Comparison of ENCODE assay signal across 9 mouse cellular contexts in genomic region chr12:111401454-111402184, GRCm38 (mm10). TPM values are rescaled to one million over a fixed set of nuclear protein-coding genes. Genes with fewer than 3 reads are reported as not detected.
DNase-seq lines count a peak whose midpoint lies in the region; ATAC-seq and TF ChIP-seq lines count a peak whose summit lies in the region.
"Had no signal": no experiment of that assay in that cellular context is flagged by ENCODE, and none has a peak within 500 bp of the region (broad histone marks: within the 10 kb centered on the region; RNA-seq: fewer than 3 reads in every experiment).

No protein-coding gene starts in this region.

- WGBS in embryonic facial prominence, embryonic 11.5 days = 19% methylated on average over 15 of the region's 15 CpGs
- WGBS in heart, embryonic 13.5 days = 18% methylated on average over 15 of the region's 15 CpGs
- WGBS in kidney, embryonic 16.5 days = 14% methylated on average over 15 of the region's 15 CpGs
- WGBS in liver, adult 2 months = 28% methylated on average over 15 of the region's 15 CpGs

- no peaks in the 10 kb centered on the region for H3K36me3 ChIP-seq in E14TG2a.4 (ENCODE audit: insufficient read depth, low read length)
- H3K36me3 ChIP-seq in embryonic facial prominence, embryonic 11.5 days (replicated peaks; ENCODE audit: control insufficient read depth, insufficient read depth, low read depth, low read length) = no peaks in the 10 kb centered on the region
- no peaks in the 10 kb centered on the region for H3K36me3 ChIP-seq in heart, embryonic 13.5 days
- no peaks in the 10 kb centered on the region for H3K36me3 ChIP-seq in kidney, embryonic 16.5 days (ENCODE audit: insufficient read depth, low read length)
- H3K36me3 ChIP-seq in liver, adult 2 months (ENCODE audit: control insufficient read depth, insufficient read depth, low read length) = no peaks in the 10 kb centered on the region
- H3K36me3 ChIP-seq: liver, embryonic 15.5 days had no signal

- H3K4me2 ChIP-seq in embryonic facial prominence, embryonic 11.5 days (ENCODE audit: low read depth, low read length) = no peak overlapping the region
- H3K4me2 ChIP-seq in heart, embryonic 13.5 days = peak overlapping the region; percentile 24; the same call in 1 of the 2 replicates
- H3K4me2 ChIP-seq in kidney, embryonic 16.5 days (replicated peaks; ENCODE audit: low read depth, low read length) = no peak overlapping the region
- H3K4me2 ChIP-seq: liver, embryonic 15.5 days had no signal

- H3K79me2 ChIP-seq in liver, adult 2 months (ENCODE audit: control insufficient read depth, insufficient read depth, low read length) = no peaks in the 10 kb centered on the region

- DNase-seq in adrenal gland, postnatal 14 days = peak; percentile 86
- DNase-seq in embryonic facial prominence, embryonic 11.5 days (ENCODE audit: low spot score) = peak; percentile 87
- peak; percentile 57 for DNase-seq in liver, adult 2 months (ENCODE audit: extremely low read depth, low read depth, low spot score)
- peak; percentile 76 for DNase-seq in neural tube, embryonic 10.5 days (ENCODE audit: extremely low spot score, low spot score)
- peak; percentile 81 for DNase-seq in thymus, postnatal 4 days

- 0 out of 2 replicates have a peak, but pooled peaks have one; percentile 40 for ATAC-seq in embryonic facial prominence, embryonic 11.5 days (replicated peaks; ENCODE audit: insufficient number of reproducible peaks, low FRiP score, low TSS enrichment, low read depth)
- ATAC-seq in heart, embryonic 13.5 days (ENCODE audit: extremely low read depth, insufficient number of reproducible peaks, low FRiP score, low TSS enrichment) = no peak
- ATAC-seq in kidney, embryonic 16.5 days (ENCODE audit: low FRiP score, low TSS enrichment) = peak; percentile 52

- no peak overlapping the region for H3K27ac ChIP-seq in embryonic facial prominence, embryonic 11.5 days (replicated peaks; ENCODE audit: low read depth, low read length)
- no peak overlapping the region for H3K27ac ChIP-seq in heart, embryonic 13.5 days (replicated peaks)
- H3K27ac ChIP-seq in kidney, embryonic 16.5 days (ENCODE audit: low read length) = no peak overlapping the region
- no peak overlapping the region for H3K27ac ChIP-seq in liver, adult 2 months (replicated peaks; ENCODE audit: insufficient read depth, low read depth, low read length)
- H3K27ac ChIP-seq: liver, embryonic 15.5 days had no signal

- TF ChIP-seq CTCF in E14TG2a.4 (conservative IDR thresholded peaks at IDR 0.05; ENCODE audit: low read length) = peak; percentile 76
- peak; percentile 93 for TF ChIP-seq CTCF in liver, adult 2 months (IDR thresholded peaks at IDR 0.05; ENCODE audit: low read depth, low read length)

- peaks cover 23% of the 10 kb centered on the region for H3K4me1 ChIP-seq in E14TG2a.4 (replicated peaks; ENCODE audit: low read depth, low read length)
- no peaks in the 10 kb centered on the region for H3K4me1 ChIP-seq in embryonic facial prominence, embryonic 11.5 days (ENCODE audit: control insufficient read depth, insufficient read depth, low read length)
- H3K4me1 ChIP-seq in heart, embryonic 13.5 days = peaks cover 18% of the 10 kb centered on the region
- H3K4me1 ChIP-seq in kidney, embryonic 16.5 days (ENCODE audit: insufficient read depth, low read length) = peaks cover 8% of the 10 kb centered on the region
- H3K4me1 ChIP-seq in liver, adult 2 months (ENCODE audit: control insufficient read depth, insufficient read depth, low read length) = no peaks in the 10 kb centered on the region
- H3K4me1 ChIP-seq: liver, embryonic 15.5 days had no signal

- TF ChIP-seq POLR2A in liver, adult 2 months (IDR thresholded peaks at IDR 0.05; ENCODE audit: extremely low read depth, insufficient read depth, low read length) = no peak

- H3K4me3 ChIP-seq in E14TG2a.4 (replicated peaks; ENCODE audit: low read length) = no peak overlapping the region
- H3K4me3 ChIP-seq in embryonic facial prominence, embryonic 11.5 days (ENCODE audit: low read depth, low read length) = no peak overlapping the region
- H3K4me3 ChIP-seq in heart, embryonic 13.5 days = no peak overlapping the region
- no peak overlapping the region for H3K4me3 ChIP-seq in kidney, embryonic 16.5 days (ENCODE audit: low read length)
- no peak overlapping the region for H3K4me3 ChIP-seq in liver, adult 2 months (ENCODE audit: insufficient read depth, low read depth, low read length)
- H3K4me3 ChIP-seq: liver, embryonic 15.5 days had no signal

- peaks cover 79% of the 10 kb centered on the region for H3K27me3 ChIP-seq in E14TG2a.4 (ENCODE audit: insufficient read depth, low read length)
- H3K27me3 ChIP-seq in embryonic facial prominence, embryonic 11.5 days (ENCODE audit: control insufficient read depth, insufficient read depth, low read length) = peaks cover 8% of the 10 kb centered on the region
- peaks cover 34% of the 10 kb centered on the region for H3K27me3 ChIP-seq in heart, embryonic 13.5 days (replicated peaks)
- peaks cover 13% of the 10 kb centered on the region; the same call in 1 of the 2 replicates for H3K27me3 ChIP-seq in kidney, embryonic 16.5 days (ENCODE audit: insufficient read depth, low read length)
- H3K27me3 ChIP-seq in liver, adult 2 months (ENCODE audit: control insufficient read depth, insufficient read depth, low read length) = peaks cover 2% of the 10 kb centered on the region; the same call in 1 of the 2 replicates

- no peaks in the 10 kb centered on the region for H3K9me3 ChIP-seq in E14TG2a.4 (ENCODE audit: low read length)
- no peaks in the 10 kb centered on the region for H3K9me3 ChIP-seq in embryonic facial prominence, embryonic 11.5 days (replicated peaks; ENCODE audit: control insufficient read depth, low read length)
- H3K9me3 ChIP-seq in heart, embryonic 13.5 days = no peaks in the 10 kb centered on the region
- no peaks in the 10 kb centered on the region for H3K9me3 ChIP-seq in kidney, embryonic 16.5 days (ENCODE audit: low read length)
- H3K9me3 ChIP-seq: liver, embryonic 15.5 days had no signal

- no peak overlapping the region for H3K9ac ChIP-seq in embryonic facial prominence, embryonic 11.5 days (replicated peaks; ENCODE audit: low read length)
- 0 out of 2 replicates have a peak overlapping the region, but pooled peaks have one; percentile 37 for H3K9ac ChIP-seq in heart, embryonic 13.5 days
- peak overlapping the region; percentile 41; the same call in 1 of the 2 replicates for H3K9ac ChIP-seq in kidney, embryonic 16.5 days (replicated peaks; ENCODE audit: low read length)
- H3K9ac ChIP-seq in liver, adult 2 months (ENCODE audit: low read depth, low read length) = no peak overlapping the region
- H3K9ac ChIP-seq: liver, embryonic 15.5 days had no signal

RNA-seq across cellular contexts. Expression of gene Lbhd2, which starts 5.0 kb away (rescaled TPM):
- total RNA-seq in adrenal gland, postnatal 14 days (2021) = 0.56 and 0.79 TPM in 2 replicates
- polyA plus RNA-seq in embryonic facial prominence, embryonic 11.5 days (2014; fragmentation: Nextera tagmentation; extraction: Ambion mirVana) = 0.45 TPM in 1 of 2 replicates, not detected in the other
- 0.53 and 0.55 TPM in 2 replicates for polyA plus RNA-seq in heart, embryonic 13.5 days (2015; fragmentation: Nextera tagmentation; extraction: Ambion mirVana)
- polyA plus RNA-seq in kidney, embryonic 16.5 days (2015; fragmentation: Nextera tagmentation; extraction: Ambion mirVana) = 4.6 and 5.5 TPM in 2 replicates
- total RNA-seq in liver, adult 2 months (2014; rRNA removed) = not detected in 2 replicates
- not detected in 2 replicates for polyA plus RNA-seq in liver, adult 2 months (2012; rRNA removed)
- polyA plus RNA-seq: liver, embryonic 15.5 days had no signal

RNA-seq across cellular contexts. Expression of gene Exoc3l4, which starts 15.2 kb away (rescaled TPM):
- 4.6 and 5.2 TPM in 2 replicates for total RNA-seq in adrenal gland, postnatal 14 days (2021)
- polyA plus RNA-seq in embryonic facial prominence, embryonic 11.5 days (2014; fragmentation: Nextera tagmentation; extraction: Ambion mirVana) = 6.3 and 7.3 TPM in 2 replicates
- 10.2 and 10.8 TPM in 2 replicates for polyA plus RNA-seq in heart, embryonic 13.5 days (2015; fragmentation: Nextera tagmentation; extraction: Ambion mirVana)
- 19.4 and 19.9 TPM in 2 replicates for polyA plus RNA-seq in kidney, embryonic 16.5 days (2015; fragmentation: Nextera tagmentation; extraction: Ambion mirVana)
- 1.0 and 1.2 TPM in 2 replicates for total RNA-seq in liver, adult 2 months (2014; rRNA removed)
- 3.0 and 3.4 TPM in 2 replicates for polyA plus RNA-seq in liver, adult 2 months (2012; rRNA removed)

RNA-seq across cellular contexts. Expression of gene Cdc42bpb, which starts 24.1 kb away (rescaled TPM):
- total RNA-seq in adrenal gland, postnatal 14 days (2021) = 133 and 149 TPM in 2 replicates
- 19.9 and 24.5 TPM in 2 replicates for polyA plus RNA-seq in embryonic facial prominence, embryonic 11.5 days (2014; fragmentation: Nextera tagmentation; extraction: Ambion mirVana)
- 22.8 and 26.2 TPM in 2 replicates for polyA plus RNA-seq in heart, embryonic 13.5 days (2015; fragmentation: Nextera tagmentation; extraction: Ambion mirVana)
- 40.6 and 45.2 TPM in 2 replicates for polyA plus RNA-seq in kidney, embryonic 16.5 days (2015; fragmentation: Nextera tagmentation; extraction: Ambion mirVana)
- total RNA-seq in liver, adult 2 months (2014; rRNA removed) = 19.5 and 28.7 TPM in 2 replicates
- polyA plus RNA-seq in liver, adult 2 months (2012; rRNA removed) = 96.3 and 122 TPM in 2 replicates

RNA-seq across cellular contexts. Expression of gene Tnfaip2, which starts 40.6 kb away (rescaled TPM):
- total RNA-seq in adrenal gland, postnatal 14 days (2021) = 14.0 and 14.4 TPM in 2 replicates
- polyA plus RNA-seq in embryonic facial prominence, embryonic 11.5 days (2014; fragmentation: Nextera tagmentation; extraction: Ambion mirVana) = 4.6 and 4.8 TPM in 2 replicates
- polyA plus RNA-seq in heart, embryonic 13.5 days (2015; fragmentation: Nextera tagmentation; extraction: Ambion mirVana) = 6.0 and 10.6 TPM in 2 replicates
- 21.7 and 24.3 TPM in 2 replicates for polyA plus RNA-seq in kidney, embryonic 16.5 days (2015; fragmentation: Nextera tagmentation; extraction: Ambion mirVana)
- 10.0 and 14.6 TPM in 2 replicates for total RNA-seq in liver, adult 2 months (2014; rRNA removed)
- polyA plus RNA-seq in liver, adult 2 months (2012; rRNA removed) = 28.9 and 29.1 TPM in 2 replicates

Comparison
In these comparisons a context has a peak if more than half of its experiments do, and no peak if none do; other contexts are left out.
1. H3K9ac ChIP-seq: peak in heart, embryonic 13.5 days (single experiment) and kidney, embryonic 16.5 days (single experiment); none in embryonic facial prominence, embryonic 11.5 days (single experiment) and liver, adult 2 months (single experiment).
2. Peak in every context shown above with its lines, with median percentiles within 50 percentile points of each other: DNase-seq.